Mouse (Mus musculus): ENCODE results near the gene Hist1h2ae. TPM values are rescaled to one million over a fixed set of nuclear protein-coding genes. Genes with fewer than 3 reads are reported as not detected.
"Not testable (repeated sequence)": the region's sequence is repeated elsewhere in the genome, so short reads cannot be mapped to it uniquely, and the experiment has no call there.

Hist1h2ae gene
- polyA plus RNA-seq, 1 experiment: 5.0 TPM

DNA sequence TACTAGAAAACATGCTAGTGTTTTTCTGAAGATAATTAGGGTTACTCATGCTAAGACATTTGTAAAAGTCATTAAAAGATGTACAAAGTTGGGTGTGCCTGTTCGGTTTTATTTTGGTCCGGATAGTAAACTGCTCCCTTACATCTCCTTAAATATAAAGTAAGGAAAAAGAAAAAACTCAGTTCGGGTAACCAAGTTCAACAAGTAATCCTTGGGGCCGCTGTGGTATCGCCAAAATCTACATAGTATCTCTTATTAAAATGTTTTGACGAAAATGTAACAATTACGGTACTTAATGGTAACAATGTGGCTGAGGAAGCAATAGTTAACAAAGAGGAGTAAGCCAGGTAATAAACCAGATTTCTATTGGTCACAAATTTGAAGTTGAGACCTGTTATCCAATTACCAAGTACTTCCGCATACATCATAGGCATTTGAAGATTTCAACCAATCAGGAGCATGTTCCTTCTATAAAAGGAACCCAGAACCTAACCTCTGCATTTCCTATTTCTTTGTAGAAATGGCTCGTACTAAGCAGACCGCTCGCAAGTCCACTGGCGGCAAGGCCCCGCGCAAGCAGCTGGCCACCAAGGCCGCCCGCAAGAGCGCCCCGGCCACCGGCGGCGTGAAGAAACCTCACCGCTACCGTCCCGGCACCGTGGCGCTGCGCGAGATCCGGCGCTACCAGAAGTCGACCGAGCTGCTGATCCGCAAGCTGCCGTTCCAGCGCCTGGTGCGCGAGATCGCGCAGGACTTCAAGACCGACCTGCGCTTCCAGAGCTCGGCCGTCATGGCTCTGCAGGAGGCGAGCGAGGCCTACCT is 26.8 kb downstream of the Hist1h2ae start, which contains the start of gene Hist1h3f:
TSS of gene Hist1h3f (plus strand) at position 88 of the 822 bp plus-strand sequence.
- H3K9me3 ChIP-seq (replicated peaks; ENCODE audit: control insufficient read depth, insufficient read depth, low read length, poor library complexity, severe bottlenecking): no peaks in the 10 kb centered on the region
- TF ChIP-seq CTCF (IDR thresholded peaks at IDR 0.05; ENCODE audit: low read depth, low read length): no peak
- 0 out of 2 replicates have a peak, but pooled peaks have one; percentile 6 for TF ChIP-seq EP300 (IDR thresholded peaks at IDR 0.05; ENCODE audit: insufficient read depth, low read depth, low read length)
- TF ChIP-seq POLR2A (IDR thresholded peaks at IDR 0.05; ENCODE audit: insufficient read depth, low read length): peak; percentile 86
- H3K36me3 ChIP-seq (ENCODE audit: control insufficient read depth, insufficient read depth, low read length, poor library complexity, severe bottlenecking): no peaks in the 10 kb centered on the region
- no peaks in the 10 kb centered on the region for H3K27me3 ChIP-seq (ENCODE audit: control insufficient read depth, insufficient read depth, low read length, poor library complexity, severe bottlenecking)
- H3K4me3 ChIP-seq (ENCODE audit: low read depth, low read length): peak within 1 kb of the TSS; percentile 88
- H3K27ac ChIP-seq (ENCODE audit: insufficient read depth, low read length): peak within 1 kb of the TSS; percentile 75
- H3K9ac ChIP-seq (ENCODE audit: low read depth, poor library complexity, severe bottlenecking): peak within 1 kb of the TSS; percentile 84
- peaks cover under 1% of the 10 kb centered on the region for H3K4me1 ChIP-seq (ENCODE audit: control insufficient read depth, insufficient read depth, low read length)

DNA sequence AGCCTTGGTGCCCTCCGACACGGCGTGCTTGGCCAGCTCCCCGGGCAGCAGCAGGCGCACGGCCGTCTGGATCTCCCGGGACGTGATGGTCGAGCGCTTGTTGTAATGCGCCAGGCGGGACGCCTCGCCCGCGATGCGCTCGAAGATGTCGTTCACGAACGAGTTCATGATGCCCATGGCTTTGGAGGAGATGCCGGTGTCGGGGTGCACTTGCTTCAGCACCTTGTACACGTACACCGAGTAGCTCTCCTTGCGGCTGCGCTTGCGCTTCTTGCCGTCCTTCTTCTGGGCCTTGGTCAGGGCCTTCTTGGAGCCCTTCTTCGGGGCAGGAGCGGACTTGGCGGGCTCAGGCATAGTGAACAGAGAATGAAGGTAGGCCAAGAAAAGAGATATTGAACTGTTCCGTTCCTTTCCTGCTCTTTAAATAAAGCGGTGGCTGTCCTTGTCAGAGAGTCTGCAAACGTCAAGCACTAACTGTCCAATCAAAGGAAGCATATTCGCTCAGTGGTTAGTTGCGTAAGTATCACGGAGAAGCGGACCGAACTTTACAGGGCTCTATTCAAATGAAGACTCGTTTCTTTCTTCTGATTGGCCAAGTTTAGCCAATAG is 27.9 kb downstream of the Hist1h2ae start, which contains the start of gene Hist1h2bh:
TSS of gene Hist1h2bh (minus strand) at position 394 of the 609 bp plus-strand sequence.
- Histone ChIP-seq H3K27ac (ENCODE audit: insufficient read depth, low read length) (peak within 1 kb of the TSS; percentile 75), H3K9ac (ENCODE audit: low read depth, poor library complexity, severe bottlenecking) (peak within 1 kb of the TSS; percentile 84), H3K4me3 (ENCODE audit: low read depth, low read length) (peak within 1 kb of the TSS; percentile 88)
- H3K4me1 ChIP-seq (ENCODE audit: control insufficient read depth, insufficient read depth, low read length); H3K27me3 ChIP-seq (ENCODE audit: control insufficient read depth, insufficient read depth, low read length, poor library complexity, severe bottlenecking); H3K9me3 ChIP-seq (replicated peaks; ENCODE audit: control insufficient read depth, insufficient read depth, low read length, poor library complexity, severe bottlenecking); H3K36me3 ChIP-seq (ENCODE audit: control insufficient read depth, insufficient read depth, low read length, poor library complexity, severe bottlenecking): not testable (repeated sequence)
- TF ChIP-seq POLR2A (IDR thresholded peaks at IDR 0.05; ENCODE audit: insufficient read depth, low read length): peak; percentile 75

- not testable (repeated sequence) for H3K27me3 ChIP-seq (ENCODE audit: control insufficient read depth, insufficient read depth, low read length, poor library complexity, severe bottlenecking); H3K9me3 ChIP-seq (replicated peaks; ENCODE audit: control insufficient read depth, insufficient read depth, low read length, poor library complexity, severe bottlenecking); H3K4me1 ChIP-seq (ENCODE audit: control insufficient read depth, insufficient read depth, low read length); H3K36me3 ChIP-seq (ENCODE audit: control insufficient read depth, insufficient read depth, low read length, poor library complexity, severe bottlenecking)
- H3K27ac ChIP-seq (ENCODE audit: insufficient read depth, low read length): peak overlapping the region; percentile 75
- H3K4me3 ChIP-seq (ENCODE audit: low read depth, low read length): peak overlapping the region; percentile 88
- H3K9ac ChIP-seq (ENCODE audit: low read depth, poor library complexity, severe bottlenecking): peak overlapping the region; percentile 69
Measured at GRCm38 (mm10) chr13:23542225-23542980, 28.6 kb downstream of the Hist1h2ae start.

DNA sequence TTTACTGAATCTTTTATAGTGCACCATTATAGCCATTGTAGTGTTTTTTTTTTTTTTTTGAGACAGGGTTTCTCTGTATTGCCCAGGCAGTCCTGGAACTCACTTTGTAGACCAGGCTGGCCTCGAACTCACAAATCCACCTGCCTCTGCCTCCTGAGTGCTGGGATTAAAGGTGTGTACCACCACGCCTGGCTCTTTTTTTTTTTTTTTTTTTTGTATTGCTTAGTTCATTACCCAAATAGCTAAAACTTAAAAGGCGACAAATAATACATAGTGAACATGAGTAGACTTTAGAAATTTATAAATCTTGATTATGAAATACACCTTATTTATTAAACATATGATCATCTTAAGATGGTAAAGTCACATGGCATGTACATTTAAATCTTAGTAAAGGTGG is 29.5 kb downstream of the Hist1h2ae start:
- Histone ChIP-seq H3K27me3 (ENCODE audit: control insufficient read depth, insufficient read depth, low read length, poor library complexity, severe bottlenecking) (no peaks in the 10 kb centered on the region), H3K27ac (ENCODE audit: insufficient read depth, low read length) (no peak overlapping the region), H3K9me3 (replicated peaks; ENCODE audit: control insufficient read depth, insufficient read depth, low read length, poor library complexity, severe bottlenecking) (no peaks in the 10 kb centered on the region), H3K4me1 (ENCODE audit: control insufficient read depth, insufficient read depth, low read length) (peaks cover 1% of the 10 kb centered on the region), H3K4me3 (ENCODE audit: low read depth, low read length) (no peak overlapping the region), H3K36me3 (ENCODE audit: control insufficient read depth, insufficient read depth, low read length, poor library complexity, severe bottlenecking) (no peaks in the 10 kb centered on the region), H3K9ac (ENCODE audit: low read depth, poor library complexity, severe bottlenecking) (no peak overlapping the region)
- TF ChIP-seq CTCF (IDR thresholded peaks at IDR 0.05; ENCODE audit: low read depth, low read length) (no peak), EP300 (IDR thresholded peaks at IDR 0.05; ENCODE audit: insufficient read depth, low read depth, low read length) (no peak), POLR2A (IDR thresholded peaks at IDR 0.05; ENCODE audit: insufficient read depth, low read length) (no peak)

DNA sequence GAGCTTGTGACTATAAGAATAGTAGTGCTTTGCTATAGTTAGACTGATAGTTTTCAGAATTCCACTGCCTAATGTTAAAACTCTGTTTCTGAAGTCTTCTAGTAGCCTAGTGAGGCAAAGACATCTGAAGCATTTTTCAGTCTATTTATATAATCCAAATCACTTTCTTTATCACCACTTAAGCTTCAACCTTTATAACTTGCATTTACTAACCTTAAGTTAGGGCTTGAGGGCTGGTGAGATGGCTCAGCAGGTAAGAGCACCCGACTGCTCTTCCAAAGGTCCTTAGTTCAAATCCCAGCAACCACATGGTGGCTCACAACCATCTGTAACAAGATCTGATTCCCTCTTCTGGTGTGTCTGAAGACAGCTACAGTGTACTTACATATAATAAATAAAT is 31.2 kb downstream of the Hist1h2ae start:
- H3K36me3 ChIP-seq (ENCODE audit: control insufficient read depth, insufficient read depth, low read length, poor library complexity, severe bottlenecking); H3K4me1 ChIP-seq (ENCODE audit: control insufficient read depth, insufficient read depth, low read length); H3K4me3 ChIP-seq (ENCODE audit: low read depth, low read length); H3K27me3 ChIP-seq (ENCODE audit: control insufficient read depth, insufficient read depth, low read length, poor library complexity, severe bottlenecking); H3K27ac ChIP-seq (ENCODE audit: insufficient read depth, low read length); H3K9me3 ChIP-seq (replicated peaks; ENCODE audit: control insufficient read depth, insufficient read depth, low read length, poor library complexity, severe bottlenecking); H3K9ac ChIP-seq (ENCODE audit: low read depth, poor library complexity, severe bottlenecking): not testable (repeated sequence)

- H3K4me1 ChIP-seq (ENCODE audit: control insufficient read depth, insufficient read depth, low read length): peaks cover 1% of the 10 kb centered on the region
- no peaks in the 10 kb centered on the region for H3K9me3 ChIP-seq (replicated peaks; ENCODE audit: control insufficient read depth, insufficient read depth, low read length, poor library complexity, severe bottlenecking)
- no peak for TF ChIP-seq POLR2A (IDR thresholded peaks at IDR 0.05; ENCODE audit: insufficient read depth, low read length)
- TF ChIP-seq CTCF (IDR thresholded peaks at IDR 0.05; ENCODE audit: low read depth, low read length): no peak
- no peak for TF ChIP-seq EP300 (IDR thresholded peaks at IDR 0.05; ENCODE audit: insufficient read depth, low read depth, low read length)
- no peak overlapping the region for H3K9ac ChIP-seq (ENCODE audit: low read depth, poor library complexity, severe bottlenecking)
- H3K36me3 ChIP-seq (ENCODE audit: control insufficient read depth, insufficient read depth, low read length, poor library complexity, severe bottlenecking): no peaks in the 10 kb centered on the region
- no peaks in the 10 kb centered on the region for H3K27me3 ChIP-seq (ENCODE audit: control insufficient read depth, insufficient read depth, low read length, poor library complexity, severe bottlenecking)
- H3K27ac ChIP-seq (ENCODE audit: insufficient read depth, low read length): no peak overlapping the region
- H3K4me3 ChIP-seq (ENCODE audit: low read depth, low read length): no peak overlapping the region
Measured at GRCm38 (mm10) chr13:23538249-23538648, 32.8 kb downstream of the Hist1h2ae start.

Data from ES-Bruce4 (cell line).